Mouse (Mus musculus): ENCODE data around the gene Fbxo46.
"Not testable (repeated sequence)": the region's sequence is repeated elsewhere in the genome, so short reads cannot be mapped to it uniquely, and the experiment has no call there.

Gene Fbxo46

GRCm38 (mm10) chr7:19136168-19136567 lies 16.5 kb downstream of the Fbxo46 start:
- DNase-seq (ENCODE audit: low read depth, low spot score), result no peak

GRCm38 (mm10) chr7:19136673-19137334 lies 17.1 kb downstream of the Fbxo46 start:
- no peak for DNase-seq (ENCODE audit: low read depth, low spot score)

GRCm38 (mm10) chr7:19137380-19137779 lies 17.7 kb downstream of the Fbxo46 start:
- peak; percentile 63 for DNase-seq (ENCODE audit: low read depth, low spot score)

- no peak for DNase-seq (ENCODE audit: low read depth, low spot score)
These were observed 27.1 kb downstream of the Fbxo46 start for GRCm38 (mm10) chr7:19146793-19147192.

GRCm38 (mm10) chr7:19147497-19148045 lies 27.9 kb downstream of the Fbxo46 start:
- no peak for DNase-seq (ENCODE audit: low read depth, low spot score)

GRCm38 (mm10) chr7:19148180-19148874 lies 28.7 kb downstream of the Fbxo46 start:
- DNase-seq (ENCODE audit: low read depth, low spot score), result no peak

GRCm38 (mm10) chr7:19148875-19149541 lies 29.3 kb downstream of the Fbxo46 start, which contains the start of gene Qpctl:
Gene Qpctl, minus strand, starts transcription at chr7:19149291.
- peak; percentile 100 for DNase-seq (ENCODE audit: low read depth, low spot score)

GRCm38 (mm10) chr7:19149626-19150025 lies 30.0 kb downstream of the Fbxo46 start, which contains the start of gene Snrpd2:
Gene Snrpd2, plus strand, starts transcription at chr7:19149722.
- peak; percentile 98 for DNase-seq (ENCODE audit: low read depth, low spot score)

- not testable (repeated sequence) for DNase-seq (ENCODE audit: low read depth, low spot score)
These were observed 31.5 kb downstream of the Fbxo46 start for GRCm38 (mm10) chr7:19151121-19151520.

- DNase-seq (ENCODE audit: low read depth, low spot score), result no peak
These were observed 35.1 kb downstream of the Fbxo46 start for GRCm38 (mm10) chr7:19154796-19155195.

GRCm38 (mm10) chr7:19155825-19156475 lies 36.3 kb downstream of the Fbxo46 start:
- no peak for DNase-seq (ENCODE audit: low read depth, low spot score)

GRCm38 (mm10) chr7:19157160-19157800 lies 37.6 kb downstream of the Fbxo46 start:
- DNase-seq (ENCODE audit: low read depth, low spot score), result peak; percentile 93

- DNase-seq (ENCODE audit: low read depth, low spot score), result no peak
These were observed 38.9 kb downstream of the Fbxo46 start for GRCm38 (mm10) chr7:19158601-19159000.

GRCm38 (mm10) chr7:19159411-19159810 lies 39.8 kb downstream of the Fbxo46 start:
- no peak for DNase-seq (ENCODE audit: low read depth, low spot score)

GRCm38 (mm10) chr7:19160115-19160514 lies 40.5 kb downstream of the Fbxo46 start:
- peak; percentile 35 for DNase-seq (ENCODE audit: low read depth, low spot score)

- no peak for DNase-seq (ENCODE audit: low read depth, low spot score)
These were observed 43.3 kb downstream of the Fbxo46 start for GRCm38 (mm10) chr7:19162928-19163327.

GRCm38 (mm10) chr7:19163752-19164151 lies 44.1 kb downstream of the Fbxo46 start:
- no peak for DNase-seq (ENCODE audit: low read depth, low spot score)

- no peak for DNase-seq (ENCODE audit: low read depth, low spot score)
These were observed 44.5 kb downstream of the Fbxo46 start for GRCm38 (mm10) chr7:19164189-19164588.

GRCm38 (mm10) chr7:19164978-19165377 lies 45.3 kb downstream of the Fbxo46 start:
- peak; percentile 70 for DNase-seq (ENCODE audit: low read depth, low spot score)

GRCm38 (mm10) chr7:19165656-19166423 lies 46.2 kb downstream of the Fbxo46 start, which contains the start of gene Gipr:
Gene Gipr, minus strand, starts transcription at chr7:19166127.
- no peak for DNase-seq (ENCODE audit: low read depth, low spot score)
